Mouse (Mus musculus): Measurements from ENCODE around the gene Ap1ar.

DNA sequence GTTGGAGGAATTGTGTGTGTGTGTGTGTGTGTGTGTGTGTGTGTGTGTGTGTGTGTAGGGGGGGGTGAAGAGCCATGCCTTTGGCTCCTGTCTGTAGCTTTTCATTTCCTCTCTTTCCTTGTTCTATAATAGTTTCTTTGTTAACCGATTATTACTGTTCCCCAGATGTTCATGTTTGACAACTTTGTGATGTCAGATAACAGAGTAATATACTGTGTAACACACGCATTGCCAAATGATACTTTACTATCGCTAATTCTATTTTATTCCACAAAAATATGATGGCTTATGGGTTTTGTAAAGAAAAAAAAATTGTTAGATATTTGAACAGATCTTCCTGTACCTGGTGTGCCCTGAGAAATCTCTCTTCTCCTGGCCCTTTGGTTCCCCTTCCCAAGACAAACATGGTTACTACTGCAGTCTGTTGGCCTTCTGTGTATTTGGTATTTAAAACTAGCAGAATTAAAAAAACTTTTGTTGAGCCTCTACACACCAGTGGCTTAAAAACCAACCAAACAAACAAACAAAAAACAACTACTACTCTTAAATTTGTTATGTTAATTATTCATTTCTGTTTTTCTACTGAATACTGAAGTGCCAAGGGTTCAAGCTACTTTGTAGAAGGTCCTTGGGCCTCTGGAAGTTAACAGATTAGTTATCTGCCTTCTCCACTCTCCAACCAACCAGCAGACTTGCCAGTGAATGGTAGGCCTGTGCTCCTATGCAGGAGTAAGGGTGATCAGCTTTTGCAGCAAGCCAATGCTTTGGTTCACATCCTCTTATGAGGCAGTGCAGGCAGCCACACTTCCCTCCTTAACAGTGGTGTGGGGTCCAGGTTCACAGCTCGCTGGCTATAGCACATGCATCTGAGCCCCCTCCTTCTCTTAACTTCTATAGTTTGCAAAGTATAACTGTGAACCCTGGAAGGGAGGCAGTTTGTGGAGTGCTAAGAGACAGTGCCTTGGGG, 45.4 kb downstream of the Ap1ar start:
- TF ChIP-seq CTCF (IDR thresholded peaks at IDR 0.05; ENCODE audit: low read depth), result no peak
- TF ChIP-seq EP300 (IDR thresholded peaks at IDR 0.05; ENCODE audit: low read depth), result peak; percentile 93
